Mouse (Mus musculus) liver, adult 2 months (tissue): ENCODE data around the gene Cisd3.

Source experiments
- CTCF ChIP-seq: fragments of 200-500 bp; IDR thresholded peaks from 2 replicates; pipeline ENCODE4 v1.5.1; 2011; ENCODE audit warnings: low read depth, low read length, control low read depth
- POLR2A ChIP-seq: fragments of 200-500 bp; IDR thresholded peaks from 2 replicates; pipeline ENCODE4 v1.6.1; 2011; ENCODE audit warnings: low read length, control low read depth; ENCODE audit not compliant: insufficient read depth; ENCODE audit errors: extremely low read depth

- TF ChIP-seq POLR2A (no peak), CTCF (peak; percentile 86)
Measured at GRCm38 (mm10) chr11:97644834-97645233, 40.8 kb upstream of the Cisd3 start.
